Mouse (Mus musculus): Measurements from ENCODE around the gene A830018L16Rik. TPM values are rescaled to one million over a fixed set of nuclear protein-coding genes. Genes with fewer than 3 reads are reported as not detected.

A830018L16Rik gene
- 0.64 and 0.93 TPM in 2 replicates for polyA plus RNA-seq (2014; fragmentation: Nextera tagmentation; extraction: Ambion mirVana)

GRCm38 (mm10) chr1:11413894-11414556 is at the start of gene A830018L16Rik:
A830018L16Rik (plus strand) TSS chr1:11414105.
- H3K4me1 ChIP-seq (ENCODE audit: insufficient read depth), result no peaks in the 10 kb centered on the region
- H3K36me3 ChIP-seq (ENCODE audit: insufficient read depth), result no peaks in the 10 kb centered on the region
- H3K27ac ChIP-seq (ENCODE audit: low read depth), result no peak within 1 kb of the TSS
- H3K4me3 ChIP-seq (ENCODE audit: low read depth, low read length), result peak within 1 kb of the TSS; percentile 42
- DNase-seq (peak; percentile 91), ATAC-seq (ENCODE audit: insufficient read depth) (peak; percentile 100)
- peaks cover 8% of the 10 kb centered on the region; the same call in 1 of the 2 replicates for H3K27me3 ChIP-seq (ENCODE audit: insufficient read depth, low read length)
- WGBS, result 1% methylated on average over 50 of the region's 50 CpGs
- peak within 1 kb of the TSS; percentile 71 for H3K4me2 ChIP-seq
- peak within 1 kb of the TSS; percentile 36 for H3K9ac ChIP-seq
- no peaks in the 10 kb centered on the region for H3K9me3 ChIP-seq (ENCODE audit: low read depth, low read length)
- peak; percentile 73 for TF ChIP-seq CTCF (IDR thresholded peaks at IDR 0.05; ENCODE audit: low read depth)

GRCm38 (mm10) chr1:11385846-11386245 is 28.1 kb upstream of the A830018L16Rik start:
- TF ChIP-seq CTCF (IDR thresholded peaks at IDR 0.05; ENCODE audit: low read depth), result no peak
- no peak for ATAC-seq (ENCODE audit: insufficient read depth)

GRCm38 (mm10) chr1:11395408-11395807 is 18.5 kb upstream of the A830018L16Rik start:
- no peak overlapping the region for H3K27ac ChIP-seq (ENCODE audit: low read depth)
- no peak overlapping the region for H3K9ac ChIP-seq
- no peaks in the 10 kb centered on the region for H3K27me3 ChIP-seq (ENCODE audit: insufficient read depth, low read length)
- no peaks in the 10 kb centered on the region for H3K36me3 ChIP-seq (ENCODE audit: insufficient read depth)
- no peak for DNase-seq
- no peak for ATAC-seq (ENCODE audit: insufficient read depth)
- no peak overlapping the region for H3K4me3 ChIP-seq (ENCODE audit: low read depth, low read length)
- no peak overlapping the region for H3K4me2 ChIP-seq
- WGBS, result 57% methylated on average over 4 of the region's 4 CpGs
- no peaks in the 10 kb centered on the region for H3K4me1 ChIP-seq (ENCODE audit: insufficient read depth)
- H3K9me3 ChIP-seq (ENCODE audit: low read depth, low read length), result no peaks in the 10 kb centered on the region
- TF ChIP-seq CTCF (IDR thresholded peaks at IDR 0.05; ENCODE audit: low read depth), result no peak

More at GRCm38 (mm10) chr1:11385846-11386245, 28.1 kb upstream of the A830018L16Rik start:
- no peak overlapping the region for H3K4me3 ChIP-seq (ENCODE audit: low read depth, low read length)
- WGBS, result 43% methylated on average over 3 of the region's 3 CpGs
- H3K27me3 ChIP-seq (ENCODE audit: insufficient read depth, low read length), result no peaks in the 10 kb centered on the region
- H3K9me3 ChIP-seq (ENCODE audit: low read depth, low read length), result no peaks in the 10 kb centered on the region
- H3K36me3 ChIP-seq (ENCODE audit: insufficient read depth), result no peaks in the 10 kb centered on the region
- DNase-seq, result peak; percentile 3
- no peak overlapping the region for H3K9ac ChIP-seq
- no peak overlapping the region for H3K27ac ChIP-seq (ENCODE audit: low read depth)
- H3K4me1 ChIP-seq (ENCODE audit: insufficient read depth), result no peaks in the 10 kb centered on the region
- H3K4me2 ChIP-seq, result no peak overlapping the region

GRCm38 (mm10) chr1:11395996-11396736 is 17.7 kb upstream of the A830018L16Rik start:
- ATAC-seq (ENCODE audit: insufficient read depth) (no peak), DNase-seq (no peak)
- WGBS, result 82% methylated on average over 2 of the region's 2 CpGs
- Histone ChIP-seq H3K36me3 (ENCODE audit: insufficient read depth) (no peaks in the 10 kb centered on the region), H3K4me3 (ENCODE audit: low read depth, low read length) (no peak overlapping the region), H3K4me2 (no peak overlapping the region), H3K9me3 (ENCODE audit: low read depth, low read length) (no peaks in the 10 kb centered on the region), H3K9ac (no peak overlapping the region), H3K27ac (ENCODE audit: low read depth) (no peak overlapping the region), H3K4me1 (ENCODE audit: insufficient read depth) (no peaks in the 10 kb centered on the region), H3K27me3 (ENCODE audit: insufficient read depth, low read length) (no peaks in the 10 kb centered on the region)
- TF ChIP-seq CTCF (IDR thresholded peaks at IDR 0.05; ENCODE audit: low read depth), result no peak

GRCm38 (mm10) chr1:11401159-11401558 is 12.7 kb upstream of the A830018L16Rik start:
- no peak for TF ChIP-seq CTCF (IDR thresholded peaks at IDR 0.05; ENCODE audit: low read depth)
- DNase-seq (no peak), ATAC-seq (ENCODE audit: insufficient read depth) (no peak)
- Histone ChIP-seq H3K36me3 (ENCODE audit: insufficient read depth) (no peaks in the 10 kb centered on the region), H3K9me3 (ENCODE audit: low read depth, low read length) (no peaks in the 10 kb centered on the region), H3K4me2 (no peak overlapping the region), H3K4me3 (ENCODE audit: low read depth, low read length) (no peak overlapping the region), H3K9ac (no peak overlapping the region), H3K4me1 (ENCODE audit: insufficient read depth) (no peaks in the 10 kb centered on the region), H3K27me3 (ENCODE audit: insufficient read depth, low read length) (no peaks in the 10 kb centered on the region), H3K27ac (ENCODE audit: low read depth) (no peak overlapping the region)
- WGBS, result 14% methylated on average over 2 of the region's 2 CpGs

GRCm38 (mm10) chr1:11405527-11405926 is 8.4 kb upstream of the A830018L16Rik start:
- Histone ChIP-seq H3K4me2 (no peak overlapping the region), H3K27me3 (ENCODE audit: insufficient read depth, low read length) (no peaks in the 10 kb centered on the region), H3K9me3 (ENCODE audit: low read depth, low read length) (no peaks in the 10 kb centered on the region), H3K4me3 (ENCODE audit: low read depth, low read length) (no peak overlapping the region), H3K36me3 (ENCODE audit: insufficient read depth) (no peaks in the 10 kb centered on the region), H3K9ac (no peak overlapping the region), H3K27ac (ENCODE audit: low read depth) (no peak overlapping the region), H3K4me1 (ENCODE audit: insufficient read depth) (no peaks in the 10 kb centered on the region)
- no peak for ATAC-seq (ENCODE audit: insufficient read depth)
- TF ChIP-seq CTCF (IDR thresholded peaks at IDR 0.05; ENCODE audit: low read depth), result no peak
- no peak for DNase-seq

- no peaks in the 10 kb centered on the region for H3K9me3 ChIP-seq (ENCODE audit: low read depth, low read length)
- H3K4me2 ChIP-seq, result no peak overlapping the region
- no peaks in the 10 kb centered on the region for H3K27me3 ChIP-seq (ENCODE audit: insufficient read depth, low read length)
- 81% methylated on average over 3 of the region's 3 CpGs for WGBS
- H3K9ac ChIP-seq, result no peak overlapping the region
- no peaks in the 10 kb centered on the region for H3K36me3 ChIP-seq (ENCODE audit: insufficient read depth)
- TF ChIP-seq CTCF (IDR thresholded peaks at IDR 0.05; ENCODE audit: low read depth), result no peak
- no peaks in the 10 kb centered on the region for H3K4me1 ChIP-seq (ENCODE audit: insufficient read depth)
- H3K27ac ChIP-seq (ENCODE audit: low read depth), result no peak overlapping the region
- no peak overlapping the region for H3K4me3 ChIP-seq (ENCODE audit: low read depth, low read length)
- DNase-seq, result no peak
- ATAC-seq (ENCODE audit: insufficient read depth), result no peak
These were observed 7.9 kb upstream of the A830018L16Rik start for GRCm38 (mm10) chr1:11406026-11406425.

Measured in lung, embryonic 14.5 days (tissue).